Mouse (Mus musculus) heart, embryonic 12.5 days (tissue): ENCODE results near the gene Aldh1a2. TPM values are rescaled to one million over a fixed set of nuclear protein-coding genes. Genes with fewer than 3 reads are reported as not detected.

ENCODE experiments used
- ATAC-seq: fragments of 200-750 bp; cut with Nextera tagmentation; 2 replicates; pipeline ENCODE4 v1.8.0; 2017; ENCODE audit warnings: moderate TSS enrichment, moderate library complexity; ENCODE audit not compliant: insufficient number of reproducible peaks, low FRiP score
- H3K27ac ChIP-seq: fragments of 300-500 bp; sonication (generic); 2 replicates; pipeline ENCODE4 v1.5.1; 2016; ENCODE audit warnings: mild to moderate bottlenecking, moderate library complexity; ENCODE audit not compliant: poor library complexity, severe bottlenecking
- H3K27me3 ChIP-seq: fragments of 300-500 bp; sonication (generic); replicated peaks from 2 replicates; pipeline ENCODE4 v1.6.1; 2016; ENCODE audit warnings: mild to moderate bottlenecking, moderate library complexity
- H3K36me3 ChIP-seq: fragments of 300-500 bp; sonication (generic); 2 replicates; pipeline ENCODE4 v1.6.1; 2016; ENCODE audit warnings: mild to moderate bottlenecking, moderate library complexity
- H3K4me1 ChIP-seq: fragments of 300-500 bp; sonication (generic); replicated peaks from 2 replicates; pipeline ENCODE4 v1.6.1; 2016; ENCODE audit warnings: mild to moderate bottlenecking
- H3K4me2 ChIP-seq: fragments of 300-500 bp; sonication (generic); 2 replicates; pipeline ENCODE4 v1.6.1; 2016; ENCODE audit warnings: mild to moderate bottlenecking, moderate library complexity
- H3K4me3 ChIP-seq: fragments of 300-500 bp; sonication (generic); 2 replicates; pipeline ENCODE4 v1.5.1; 2016; ENCODE audit warnings: mild to moderate bottlenecking
- H3K9ac ChIP-seq: fragments of 300-500 bp; sonication (generic); 2 replicates; pipeline ENCODE4 v1.6.1; 2016; ENCODE audit warnings: mild to moderate bottlenecking, moderate library complexity
- H3K9me3 ChIP-seq: fragments of 300-500 bp; sonication (generic); replicated peaks from 2 replicates; pipeline ENCODE4 v1.6.1; 2016; ENCODE audit warnings: mild to moderate bottlenecking, moderate library complexity
- WGBS: fragments of 180-500 bp; shearing (Covaris S2); methylation state at CpG from one replicate; pipeline ENCODE4 v1.1.7; 2016; 5-methylcytosine and 5-hydroxymethylcytosine counted together
- polyA plus RNA-seq: library from polyadenylated mRNA; unstranded; fragments of >200 nt; fragmentation: Nextera tagmentation; extraction: Ambion mirVana; gene quantifications from 2 replicates; pipeline ENCODE4 v1.2.1, GENCODE M21; 2016

The Aldh1a2 gene
- polyA plus RNA-seq, 1 experiment from 2014 or later: 35.6 TPM

GRCm38 (mm10) chr9:71262711-71263110, 47.1 kb downstream of the Aldh1a2 start:
- H3K36me3 ChIP-seq: no peaks in the 10 kb centered on the region
- no peak for ATAC-seq
- peaks cover 12% of the 10 kb centered on the region for H3K27me3 ChIP-seq
- no peak overlapping the region for H3K4me2 ChIP-seq
- H3K4me3 ChIP-seq: no peak overlapping the region
- H3K9ac ChIP-seq: no peak overlapping the region
- H3K27ac ChIP-seq: no peak overlapping the region
- WGBS: 58% methylated on average over 3 of the region's 3 CpGs
- H3K9me3 ChIP-seq: no peaks in the 10 kb centered on the region
- no peaks in the 10 kb centered on the region for H3K4me1 ChIP-seq

GRCm38 (mm10) chr9:71269711-71270110, 54.1 kb downstream of the Aldh1a2 start:
- no peak overlapping the region for H3K27ac ChIP-seq
- 0 out of 2 replicates have a peak, but pooled peaks cover 3% of the 10 kb centered on the region for H3K27me3 ChIP-seq
- H3K4me1 ChIP-seq: no peaks in the 10 kb centered on the region
- peaks cover 2% of the 10 kb centered on the region; the same call in 1 of the 2 replicates for H3K9me3 ChIP-seq
- 75% methylated on average over 5 of the region's 5 CpGs for WGBS
- no peak for ATAC-seq
- no peak overlapping the region for H3K9ac ChIP-seq
- no peak overlapping the region for H3K4me2 ChIP-seq
- H3K36me3 ChIP-seq: no peaks in the 10 kb centered on the region
- H3K4me3 ChIP-seq: no peak overlapping the region

DNA sequence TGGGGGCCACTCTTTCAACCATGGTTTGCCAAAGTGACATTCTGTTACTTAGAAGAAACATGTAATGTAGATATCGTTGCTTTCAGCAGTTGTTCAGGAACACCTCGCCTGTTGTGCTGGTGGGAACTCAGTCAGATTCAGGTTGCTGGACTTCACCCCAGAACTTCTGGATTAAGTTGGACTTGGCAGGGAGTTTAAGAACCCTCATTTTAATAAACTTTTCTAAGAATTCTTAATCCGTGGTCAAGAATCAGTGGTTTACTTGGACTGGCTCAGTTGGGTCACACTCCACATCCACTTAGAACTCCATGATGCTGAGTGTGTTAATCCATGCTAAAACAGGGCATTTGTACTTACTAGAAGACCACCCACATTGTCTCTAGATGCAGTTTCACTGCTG, 54.6 kb downstream of the Aldh1a2 start:
- Histone ChIP-seq H3K27ac (no peak overlapping the region), H3K36me3 (no peaks in the 10 kb centered on the region), H3K4me1 (no peaks in the 10 kb centered on the region), H3K27me3 (no peaks in the 10 kb centered on the region), H3K4me3 (no peak overlapping the region), H3K9me3 (peaks cover 2% of the 10 kb centered on the region; the same call in 1 of the 2 replicates), H3K4me2 (no peak overlapping the region), H3K9ac (no peak overlapping the region)
- ATAC-seq: no peak
- WGBS: 74% methylated on average over 3 of the region's 3 CpGs

GRCm38 (mm10) chr9:71276149-71276721, 60.6 kb downstream of the Aldh1a2 start:
- Histone ChIP-seq H3K9ac (no peak overlapping the region), H3K27ac (peak overlapping the region; percentile 28; the same call in 1 of the 2 replicates), H3K4me1 (0 out of 2 replicates have a peak, but pooled peaks cover 6% of the 10 kb centered on the region), H3K9me3 (peaks cover 2% of the 10 kb centered on the region; the same call in 1 of the 2 replicates), H3K36me3 (no peaks in the 10 kb centered on the region), H3K4me2 (no peak overlapping the region), H3K27me3 (no peaks in the 10 kb centered on the region), H3K4me3 (no peak overlapping the region)
- ATAC-seq: no peak
- 53% methylated on average over 14 of the region's 14 CpGs for WGBS

DNA sequence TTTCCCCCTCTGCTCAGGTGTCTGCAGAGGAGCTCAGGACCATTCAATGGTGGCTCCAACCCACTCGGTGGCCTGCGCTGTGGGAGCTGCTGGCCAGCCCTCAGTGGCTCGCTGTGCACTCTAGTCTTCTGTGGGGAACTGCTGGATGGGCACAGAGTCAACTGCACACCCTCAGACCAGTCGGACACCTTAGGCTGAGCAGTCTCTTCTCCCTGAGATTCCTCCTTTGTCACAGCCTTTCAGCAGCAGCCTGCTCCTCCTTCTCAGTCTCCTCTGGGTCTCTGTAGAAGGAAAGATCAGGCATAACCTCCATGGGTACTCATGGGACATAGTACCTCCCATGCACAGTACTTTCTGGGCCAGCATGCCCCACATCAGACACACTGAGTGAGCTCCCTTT, 63.2 kb downstream of the Aldh1a2 start:
- Histone ChIP-seq H3K36me3 (no peaks in the 10 kb centered on the region), H3K4me2 (no peak overlapping the region), H3K9me3 (no peaks in the 10 kb centered on the region), H3K27me3 (no peaks in the 10 kb centered on the region), H3K27ac (no peak overlapping the region), H3K9ac (no peak overlapping the region), H3K4me3 (no peak overlapping the region), H3K4me1 (0 out of 2 replicates have a peak, but pooled peaks cover 6% of the 10 kb centered on the region)
- ATAC-seq: no peak
- 86% methylated on average over 4 of the region's 4 CpGs for WGBS

DNA sequence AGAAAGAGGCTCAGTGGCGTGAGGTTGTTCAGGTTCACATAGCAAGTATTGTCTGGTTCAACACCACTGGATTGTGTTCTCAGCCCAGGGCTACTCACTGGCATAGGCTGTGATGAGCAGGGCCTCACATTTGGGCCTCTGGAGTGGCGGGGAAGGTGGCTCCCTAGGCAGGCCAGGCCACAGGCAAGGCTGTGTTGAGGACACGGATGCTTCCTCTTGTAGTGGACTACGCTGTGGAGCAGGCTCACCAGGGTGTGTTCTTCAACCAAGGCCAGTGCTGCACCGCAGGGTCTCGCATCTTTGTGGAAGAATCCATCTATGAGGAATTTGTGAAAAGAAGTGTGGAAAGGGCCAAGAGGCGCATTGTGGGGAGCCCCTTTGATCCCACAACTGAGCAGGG, 67.6 kb downstream of the Aldh1a2 start:
- no peaks in the 10 kb centered on the region for H3K9me3 ChIP-seq
- no peak overlapping the region for H3K27ac ChIP-seq
- no peak for ATAC-seq
- no peaks in the 10 kb centered on the region for H3K36me3 ChIP-seq
- no peak overlapping the region for H3K4me3 ChIP-seq
- no peak overlapping the region for H3K4me2 ChIP-seq
- no peak overlapping the region for H3K9ac ChIP-seq
- WGBS: 85% methylated on average over 7 of the region's 7 CpGs
- no peaks in the 10 kb centered on the region for H3K4me1 ChIP-seq
- no peaks in the 10 kb centered on the region for H3K27me3 ChIP-seq

DNA sequence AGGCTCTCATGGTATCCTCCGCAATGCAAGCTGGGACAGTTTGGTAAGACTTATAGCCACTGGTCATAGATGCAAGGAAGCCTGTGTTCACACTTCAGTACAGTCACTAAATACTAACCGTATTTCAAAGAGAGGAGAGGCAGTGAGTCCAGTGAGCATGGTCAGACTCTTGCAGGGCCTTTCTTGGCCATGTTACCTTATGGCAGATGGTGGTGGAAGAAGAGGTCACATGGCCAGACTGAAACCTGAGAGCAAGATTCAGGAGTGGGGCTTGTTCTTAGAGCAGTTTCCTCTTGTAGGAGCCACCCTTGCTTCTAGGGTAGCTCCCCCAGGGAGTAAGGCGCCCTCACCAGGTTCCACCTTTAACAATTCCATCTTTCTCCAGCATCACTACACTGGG, 69.6 kb downstream of the Aldh1a2 start:
- H3K9ac ChIP-seq: no peak overlapping the region
- 90% methylated on average over 3 of the region's 3 CpGs for WGBS
- H3K4me2 ChIP-seq: no peak overlapping the region
- H3K27me3 ChIP-seq: no peaks in the 10 kb centered on the region
- H3K4me3 ChIP-seq: no peak overlapping the region
- ATAC-seq: no peak
- no peaks in the 10 kb centered on the region for H3K36me3 ChIP-seq
- H3K27ac ChIP-seq: no peak overlapping the region
- H3K4me1 ChIP-seq: no peaks in the 10 kb centered on the region
- H3K9me3 ChIP-seq: no peaks in the 10 kb centered on the region

- Histone ChIP-seq H3K4me1 (no peaks in the 10 kb centered on the region), H3K27ac (no peak overlapping the region), H3K4me2 (no peak overlapping the region), H3K36me3 (no peaks in the 10 kb centered on the region), H3K9ac (no peak overlapping the region), H3K9me3 (no peaks in the 10 kb centered on the region), H3K27me3 (no peaks in the 10 kb centered on the region), H3K4me3 (no peak overlapping the region)
- WGBS: 87% methylated on average over 9 of the region's 9 CpGs
- no peak for ATAC-seq
Observed at GRCm38 (mm10) chr9:71286420-71286819, 70.8 kb downstream of the Aldh1a2 start.

DNA sequence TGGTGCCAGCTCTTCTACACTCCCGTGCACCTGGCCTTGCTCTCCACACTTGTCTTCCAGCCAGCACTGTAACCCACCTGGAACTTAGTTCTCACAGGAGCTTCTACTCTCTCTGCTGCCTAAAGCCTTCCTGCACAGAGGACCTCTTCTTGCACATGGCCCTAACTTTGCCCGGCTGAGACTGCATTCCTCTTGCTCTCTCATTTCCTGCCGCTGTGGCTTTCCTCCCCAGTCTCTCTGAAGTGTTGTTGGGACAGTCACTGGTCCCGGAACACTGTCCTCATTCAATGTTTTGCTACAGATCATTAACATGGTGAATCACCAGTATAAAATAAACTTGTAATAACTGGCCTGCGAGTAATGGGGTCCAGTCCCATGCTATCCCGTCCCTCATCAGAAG, 73.1 kb downstream of the Aldh1a2 start:
- 65% methylated on average over 6 of the region's 6 CpGs for WGBS
- no peaks in the 10 kb centered on the region for H3K4me1 ChIP-seq
- no peak overlapping the region for H3K4me3 ChIP-seq
- ATAC-seq: no peak
- H3K36me3 ChIP-seq: no peaks in the 10 kb centered on the region
- no peaks in the 10 kb centered on the region for H3K9me3 ChIP-seq
- no peaks in the 10 kb centered on the region for H3K27me3 ChIP-seq
- no peak overlapping the region for H3K4me2 ChIP-seq
- H3K27ac ChIP-seq: no peak overlapping the region
- no peak overlapping the region for H3K9ac ChIP-seq

DNA sequence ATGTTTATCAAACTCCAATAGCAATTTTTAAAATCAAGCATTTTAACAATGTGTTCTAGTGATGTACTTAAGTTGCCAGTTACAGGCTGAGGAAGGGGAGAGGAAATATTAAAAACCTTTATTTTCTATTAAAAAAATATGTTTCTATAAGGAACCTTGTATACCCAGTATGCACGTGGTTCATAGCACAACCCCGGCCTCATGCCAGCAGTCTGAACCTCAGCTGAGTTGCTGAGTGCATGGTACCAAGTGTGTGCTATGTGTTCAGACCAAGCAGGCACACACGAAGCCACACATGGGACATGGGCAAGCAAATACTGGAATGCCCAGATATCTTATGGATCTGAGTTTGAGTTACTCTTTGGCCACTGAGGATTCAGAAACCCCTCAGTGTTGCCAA, 74.2 kb downstream of the Aldh1a2 start:
- Histone ChIP-seq H3K4me3 (no peak overlapping the region), H3K27me3 (no peaks in the 10 kb centered on the region), H3K9me3 (no peaks in the 10 kb centered on the region), H3K4me2 (no peak overlapping the region), H3K36me3 (no peaks in the 10 kb centered on the region), H3K9ac (no peak overlapping the region), H3K27ac (no peak overlapping the region), H3K4me1 (no peaks in the 10 kb centered on the region)
- 75% methylated on average over 3 of the region's 3 CpGs for WGBS
- no peak for ATAC-seq

GRCm38 (mm10) chr9:71290730-71291129, 75.1 kb downstream of the Aldh1a2 start:
- H3K27ac ChIP-seq: no peak overlapping the region
- no peak overlapping the region for H3K4me3 ChIP-seq
- WGBS: 73% methylated on average over 1 of the region's 1 CpGs
- H3K4me2 ChIP-seq: no peak overlapping the region
- H3K36me3 ChIP-seq: no peaks in the 10 kb centered on the region
- no peak for ATAC-seq
- no peaks in the 10 kb centered on the region for H3K27me3 ChIP-seq
- H3K9ac ChIP-seq: no peak overlapping the region
- H3K9me3 ChIP-seq: no peaks in the 10 kb centered on the region
- H3K4me1 ChIP-seq: 0 out of 2 replicates have a peak, but pooled peaks cover 3% of the 10 kb centered on the region

DNA sequence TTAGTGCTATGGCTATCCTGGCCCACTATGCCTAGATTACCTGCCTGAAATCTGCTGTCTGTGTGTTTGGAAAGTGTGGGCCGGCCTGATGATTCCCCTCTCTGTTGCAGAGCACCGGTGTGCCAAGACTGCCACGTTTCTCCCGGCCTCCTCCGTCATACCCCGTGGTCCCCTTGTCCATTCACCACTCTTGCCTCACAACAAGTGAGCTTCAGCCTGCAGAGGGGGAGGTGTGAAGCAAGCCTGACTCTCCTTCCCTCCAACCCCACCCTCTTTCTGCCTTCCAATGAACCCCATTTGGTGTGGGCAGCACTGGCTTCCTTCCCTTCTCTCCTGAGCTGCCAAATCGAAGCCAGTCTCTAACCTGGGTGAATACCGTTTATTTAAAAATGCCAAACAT, 79.9 kb downstream of the Aldh1a2 start:
- no peaks in the 10 kb centered on the region for H3K27me3 ChIP-seq
- 68% methylated on average over 8 of the region's 8 CpGs for WGBS

More for the DNA sequence above, 79.9 kb downstream of the Aldh1a2 start:
- 0 out of 2 replicates have a peak, but pooled peaks cover 3% of the 10 kb centered on the region for H3K4me1 ChIP-seq
- H3K9me3 ChIP-seq: no peaks in the 10 kb centered on the region
- no peak overlapping the region for H3K4me3 ChIP-seq
- no peak overlapping the region for H3K27ac ChIP-seq
- no peak for ATAC-seq
- H3K9ac ChIP-seq: no peak overlapping the region
- H3K4me2 ChIP-seq: no peak overlapping the region
- H3K36me3 ChIP-seq: no peaks in the 10 kb centered on the region
